Mouse (Mus musculus): ENCODE data around the gene Dnajb12. TPM values are rescaled to one million over a fixed set of nuclear protein-coding genes. Genes with fewer than 3 reads are reported as not detected.

The Dnajb12 gene
- total and polyA plus RNA-seq, 3 experiments = 10.4 to 28.5 (median 20.5) TPM

DNA sequence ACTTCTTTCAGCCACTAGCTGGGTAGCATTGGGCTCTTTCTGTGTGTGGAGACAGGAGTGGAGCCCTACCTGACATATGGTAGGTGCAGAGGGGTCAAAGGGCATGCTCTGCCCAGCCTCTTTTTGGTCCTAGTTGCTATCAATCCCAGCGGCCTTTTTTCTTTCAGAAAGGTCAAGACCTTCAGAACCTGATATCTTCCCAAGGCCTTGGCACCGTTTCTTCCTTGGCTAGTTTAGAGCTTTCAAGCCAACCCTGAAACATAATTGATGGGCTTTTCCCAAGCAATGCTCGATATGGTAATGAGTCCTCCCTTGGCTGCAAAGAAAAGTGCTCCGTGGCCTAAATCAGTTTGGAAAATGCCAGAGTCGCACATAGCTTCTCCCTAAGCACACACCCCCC is 36.2 kb upstream of the Dnajb12 start:
- TF ChIP-seq TAL1 (conservative IDR thresholded peaks at IDR 0.05; ENCODE audit: low read depth, low read length) (no peak), POLR2AphosphoS5 (IDR thresholded peaks at IDR 0.05; ENCODE audit: insufficient replicate concordance, low read depth, low read length) (no peak), CTCF (IDR thresholded peaks at IDR 0.05; ENCODE audit: low read depth, low read length) (no peak), GATA2 (IDR thresholded peaks at IDR 0.05; ENCODE audit: borderline replicate concordance, low read depth, low read length) (no peak), GATA1 (IDR thresholded peaks at IDR 0.05; ENCODE audit: borderline replicate concordance, low read length) (no peak)

DNA sequence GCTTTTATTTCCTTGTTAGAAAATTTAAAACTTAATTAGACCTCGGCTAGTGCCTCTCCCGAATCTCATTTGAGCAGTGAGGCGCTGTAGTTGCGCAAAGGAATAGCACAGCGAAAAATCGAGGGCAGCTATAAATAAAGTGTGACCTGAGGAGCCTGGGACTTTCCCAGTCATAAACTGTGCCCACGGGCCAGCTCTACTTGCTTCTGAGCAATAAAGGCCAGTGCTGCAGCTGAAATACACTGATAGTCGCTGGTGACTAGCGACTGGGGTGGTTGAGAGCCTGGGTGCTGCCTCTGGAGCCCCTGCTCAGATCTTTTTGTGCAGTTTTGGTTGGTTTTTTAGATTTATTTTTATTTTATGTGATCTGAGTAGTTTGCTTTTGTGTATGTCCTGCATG is 34.7 kb upstream of the Dnajb12 start:
- TF ChIP-seq TAL1 (conservative IDR thresholded peaks at IDR 0.05; ENCODE audit: low read depth, low read length) (no peak), GATA1 (IDR thresholded peaks at IDR 0.05; ENCODE audit: borderline replicate concordance, low read length) (no peak), POLR2AphosphoS5 (IDR thresholded peaks at IDR 0.05; ENCODE audit: insufficient replicate concordance, low read depth, low read length) (no peak), GATA2 (IDR thresholded peaks at IDR 0.05; ENCODE audit: borderline replicate concordance, low read depth, low read length) (no peak), CTCF (IDR thresholded peaks at IDR 0.05; ENCODE audit: low read depth, low read length) (no peak)
- H3K4me1 ChIP-seq (ENCODE audit: insufficient read depth, low read depth, low read length) = no peaks in the 10 kb centered on the region
- H3K27me3 ChIP-seq (ENCODE audit: insufficient read depth, low read length) = no peaks in the 10 kb centered on the region
- no peak for ATAC-seq (ENCODE audit: extremely low read depth, insufficient number of reproducible peaks, low FRiP score, poor library complexity, severe bottlenecking)
- no peaks in the 10 kb centered on the region for H3K9me3 ChIP-seq (replicated peaks)
- H3K36me3 ChIP-seq (replicated peaks) = peaks cover 8% of the 10 kb centered on the region
- no peak overlapping the region for H3K4me3 ChIP-seq (ENCODE audit: low read depth, low read length)
- DNase-seq (ENCODE audit: low spot score) = no peak

More for the DNA sequence above, 36.2 kb upstream of the Dnajb12 start:
- Histone ChIP-seq H3K9me3 (replicated peaks) (no peaks in the 10 kb centered on the region), H3K4me1 (ENCODE audit: insufficient read depth, low read depth, low read length) (no peaks in the 10 kb centered on the region), H3K4me3 (ENCODE audit: low read depth, low read length) (no peak overlapping the region), H3K27me3 (ENCODE audit: insufficient read depth, low read length) (no peaks in the 10 kb centered on the region), H3K36me3 (replicated peaks) (peaks cover 2% of the 10 kb centered on the region)
- no peak for DNase-seq (ENCODE audit: low spot score)
- no peak for ATAC-seq (ENCODE audit: extremely low read depth, insufficient number of reproducible peaks, low FRiP score, poor library complexity, severe bottlenecking)

DNA sequence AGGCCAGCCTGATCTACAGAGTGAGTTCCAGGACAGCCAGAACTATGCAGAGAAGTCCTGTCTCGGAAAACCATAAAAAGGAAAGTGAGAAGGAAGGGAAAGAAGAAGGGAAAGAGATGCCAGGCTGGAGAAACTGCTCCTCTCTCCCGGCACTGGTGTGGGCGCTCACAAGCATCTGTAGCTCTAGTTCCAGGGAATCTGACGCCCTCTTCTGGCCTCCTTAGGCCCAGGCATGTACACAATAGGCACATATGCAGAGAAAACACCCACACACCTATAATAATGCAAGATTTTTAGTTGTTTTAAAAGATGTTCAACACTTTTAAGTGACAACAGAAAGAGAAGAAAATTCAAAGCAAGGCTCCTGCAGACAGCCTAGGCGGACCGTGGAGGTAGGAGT is 32.9 kb upstream of the Dnajb12 start:
- no peak for DNase-seq (ENCODE audit: low spot score)
- ATAC-seq (ENCODE audit: extremely low read depth, insufficient number of reproducible peaks, low FRiP score, poor library complexity, severe bottlenecking) = no peak
- H3K27me3 ChIP-seq (ENCODE audit: insufficient read depth, low read length) = no peaks in the 10 kb centered on the region

DNA sequence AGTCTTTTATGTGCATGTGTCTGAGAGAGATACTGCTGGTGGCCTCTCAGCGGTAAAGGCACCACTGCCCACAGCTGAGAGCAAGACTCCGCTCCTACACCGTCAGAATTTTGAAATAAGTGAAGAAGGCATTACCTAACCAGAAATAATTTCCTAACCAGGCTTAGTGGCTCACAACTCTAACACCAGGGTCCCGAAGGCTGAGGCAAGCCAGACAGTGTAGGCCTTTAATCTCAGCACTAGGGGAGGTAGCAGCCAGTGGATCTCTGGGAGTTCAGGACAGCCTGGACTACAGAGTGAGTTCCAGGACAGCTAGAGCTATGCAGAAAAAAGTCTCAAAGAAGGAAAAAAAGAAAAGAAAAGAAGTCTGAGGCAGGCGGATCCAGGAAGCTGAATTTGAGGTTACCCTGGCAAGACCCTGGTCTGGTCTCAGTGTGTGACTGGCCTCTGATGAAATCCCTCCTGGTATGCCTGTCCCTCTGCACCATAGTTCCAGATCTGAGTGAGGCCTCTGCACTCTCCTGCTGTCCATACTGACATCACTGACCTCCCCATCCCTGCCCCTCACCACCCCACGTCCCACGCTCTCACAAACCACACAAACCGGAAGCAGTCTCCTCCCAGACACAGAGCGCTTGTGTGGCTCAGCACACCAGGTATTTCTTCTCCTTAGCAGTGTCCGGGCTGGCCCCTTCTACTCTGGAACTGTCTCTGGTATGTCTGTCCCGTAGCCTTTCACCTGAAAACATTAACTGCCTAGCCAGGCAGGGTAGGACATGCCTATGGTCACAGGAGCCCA is 31.1 kb upstream of the Dnajb12 start:
- TF ChIP-seq GATA2 (IDR thresholded peaks at IDR 0.05; ENCODE audit: borderline replicate concordance, low read depth, low read length) (no peak), GATA1 (IDR thresholded peaks at IDR 0.05; ENCODE audit: borderline replicate concordance, low read length) (no peak), POLR2AphosphoS5 (IDR thresholded peaks at IDR 0.05; ENCODE audit: insufficient replicate concordance, low read depth, low read length) (no peak), TAL1 (conservative IDR thresholded peaks at IDR 0.05; ENCODE audit: low read depth, low read length) (no peak), CTCF (IDR thresholded peaks at IDR 0.05; ENCODE audit: low read depth, low read length) (no peak)
- H3K4me1 ChIP-seq (ENCODE audit: insufficient read depth, low read depth, low read length) = no peaks in the 10 kb centered on the region
- H3K9me3 ChIP-seq (replicated peaks) = no peaks in the 10 kb centered on the region
- H3K27me3 ChIP-seq (ENCODE audit: insufficient read depth, low read length) = no peaks in the 10 kb centered on the region
- DNase-seq (ENCODE audit: low spot score) (no peak), ATAC-seq (ENCODE audit: extremely low read depth, insufficient number of reproducible peaks, low FRiP score, poor library complexity, severe bottlenecking) (no peak)
- peaks cover 7% of the 10 kb centered on the region for H3K36me3 ChIP-seq (replicated peaks)
- no peak overlapping the region for H3K4me3 ChIP-seq (ENCODE audit: low read depth, low read length)

More for the DNA sequence above, 32.9 kb upstream of the Dnajb12 start:
- TF ChIP-seq GATA1 (IDR thresholded peaks at IDR 0.05; ENCODE audit: borderline replicate concordance, low read length) (no peak), CTCF (IDR thresholded peaks at IDR 0.05; ENCODE audit: low read depth, low read length) (no peak), POLR2AphosphoS5 (IDR thresholded peaks at IDR 0.05; ENCODE audit: insufficient replicate concordance, low read depth, low read length) (no peak), GATA2 (IDR thresholded peaks at IDR 0.05; ENCODE audit: borderline replicate concordance, low read depth, low read length) (no peak), TAL1 (conservative IDR thresholded peaks at IDR 0.05; ENCODE audit: low read depth, low read length) (no peak)
- Histone ChIP-seq H3K36me3 (replicated peaks) (peaks cover 7% of the 10 kb centered on the region), H3K4me1 (ENCODE audit: insufficient read depth, low read depth, low read length) (no peaks in the 10 kb centered on the region), H3K9me3 (replicated peaks) (no peaks in the 10 kb centered on the region), H3K4me3 (ENCODE audit: low read depth, low read length) (no peak overlapping the region)

DNA sequence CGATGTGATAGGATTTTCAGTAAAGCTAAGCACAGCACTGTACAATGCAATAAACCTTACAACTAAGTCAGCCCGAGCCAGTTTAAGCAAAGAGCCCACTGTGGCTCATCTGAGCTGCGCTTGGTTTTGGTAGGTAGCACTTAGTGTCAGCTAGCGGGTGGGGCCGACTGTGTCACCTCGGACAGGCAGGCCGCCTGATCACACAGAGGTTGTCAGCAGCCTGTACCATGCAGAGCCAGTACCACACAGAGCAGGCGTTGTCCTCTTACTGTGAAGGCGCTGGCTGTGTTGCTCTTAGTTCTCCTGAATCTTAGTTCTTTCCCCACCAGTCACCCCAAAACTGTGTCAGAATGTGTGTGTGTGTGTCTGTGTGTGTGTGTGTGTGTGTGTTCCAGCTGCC is 30.4 kb upstream of the Dnajb12 start:
- Histone ChIP-seq H3K27me3 (ENCODE audit: insufficient read depth, low read length) (no peaks in the 10 kb centered on the region), H3K36me3 (replicated peaks) (peaks cover 7% of the 10 kb centered on the region), H3K4me1 (ENCODE audit: insufficient read depth, low read depth, low read length) (no peaks in the 10 kb centered on the region), H3K9me3 (replicated peaks) (no peaks in the 10 kb centered on the region), H3K4me3 (ENCODE audit: low read depth, low read length) (no peak overlapping the region)
- TF ChIP-seq GATA2 (IDR thresholded peaks at IDR 0.05; ENCODE audit: borderline replicate concordance, low read depth, low read length) = no peak
- no peak for TF ChIP-seq CTCF (IDR thresholded peaks at IDR 0.05; ENCODE audit: low read depth, low read length)
- TF ChIP-seq POLR2AphosphoS5 (IDR thresholded peaks at IDR 0.05; ENCODE audit: insufficient replicate concordance, low read depth, low read length) = no peak
- TF ChIP-seq GATA1 (IDR thresholded peaks at IDR 0.05; ENCODE audit: borderline replicate concordance, low read length) = no peak
- no peak for TF ChIP-seq TAL1 (conservative IDR thresholded peaks at IDR 0.05; ENCODE audit: low read depth, low read length)
- ATAC-seq (ENCODE audit: extremely low read depth, insufficient number of reproducible peaks, low FRiP score, poor library complexity, severe bottlenecking) = no peak
- DNase-seq (ENCODE audit: low spot score) = no peak

DNA sequence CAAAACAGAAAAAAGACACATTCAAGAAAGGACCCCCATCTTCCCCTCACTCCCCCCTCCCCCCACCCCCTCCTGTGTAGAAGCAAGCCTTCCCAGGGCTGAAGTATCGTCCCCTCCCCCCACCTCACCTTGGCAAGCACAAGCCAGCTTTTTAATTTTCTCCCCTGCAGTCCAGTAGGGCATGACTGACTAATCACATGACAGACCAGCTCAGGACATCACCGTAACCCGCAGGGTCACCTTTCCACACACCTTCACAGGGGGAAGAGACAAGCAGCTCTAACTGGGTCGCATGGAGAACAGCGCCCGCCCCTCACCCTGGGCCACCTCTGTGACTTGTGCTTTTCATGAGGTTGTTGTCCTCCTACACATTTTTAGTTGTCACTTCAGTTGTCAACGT is 30.0 kb upstream of the Dnajb12 start:
- Histone ChIP-seq H3K4me1 (ENCODE audit: insufficient read depth, low read depth, low read length) (no peaks in the 10 kb centered on the region), H3K36me3 (replicated peaks) (peaks cover 7% of the 10 kb centered on the region), H3K4me3 (ENCODE audit: low read depth, low read length) (no peak overlapping the region), H3K27me3 (ENCODE audit: insufficient read depth, low read length) (no peaks in the 10 kb centered on the region), H3K9me3 (replicated peaks) (no peaks in the 10 kb centered on the region)
- DNase-seq (ENCODE audit: low spot score) (no peak), ATAC-seq (ENCODE audit: extremely low read depth, insufficient number of reproducible peaks, low FRiP score, poor library complexity, severe bottlenecking) (no peak)
- no peak for TF ChIP-seq TAL1 (conservative IDR thresholded peaks at IDR 0.05; ENCODE audit: low read depth, low read length)
- no peak for TF ChIP-seq GATA2 (IDR thresholded peaks at IDR 0.05; ENCODE audit: borderline replicate concordance, low read depth, low read length)
- no peak for TF ChIP-seq GATA1 (IDR thresholded peaks at IDR 0.05; ENCODE audit: borderline replicate concordance, low read length)
- no peak for TF ChIP-seq POLR2AphosphoS5 (IDR thresholded peaks at IDR 0.05; ENCODE audit: insufficient replicate concordance, low read depth, low read length)
- TF ChIP-seq CTCF (IDR thresholded peaks at IDR 0.05; ENCODE audit: low read depth, low read length) = no peak
